Mouse (Mus musculus): ENCODE data around the gene Tmprss11d. TPM values are rescaled to one million over a fixed set of nuclear protein-coding genes. Genes with fewer than 3 reads are reported as not detected.
"Not testable (repeated sequence)": the region's sequence is repeated elsewhere in the genome, so short reads cannot be mapped to it uniquely, and the experiment has no call there.

Tmprss11d gene
- polyA plus RNA-seq, 1 experiment = not detected

GRCm38 (mm10) chr5:86407941-86408340, 34.7 kb upstream of the Tmprss11d start:
- no peak for TF ChIP-seq USF1 (IDR thresholded peaks at IDR 0.05; ENCODE audit: low read depth)
- TF ChIP-seq FOSL1 (IDR thresholded peaks at IDR 0.05; ENCODE audit: insufficient read depth, low read length, poor library complexity, severe bottlenecking) = no peak
- TF ChIP-seq MYOG (IDR thresholded peaks at IDR 0.05; ENCODE audit: control insufficient read depth, extremely low read depth, insufficient read length) = no peak
- no peak for TF ChIP-seq MYOD1 (IDR thresholded peaks at IDR 0.05; ENCODE audit: control insufficient read depth, insufficient read length, low read depth)
- TF ChIP-seq MAX (IDR thresholded peaks at IDR 0.05) = no peak
- TF ChIP-seq CEBPB (IDR thresholded peaks at IDR 0.05; ENCODE audit: low read depth) = no peak
- TF ChIP-seq CTCF (IDR thresholded peaks at IDR 0.05; ENCODE audit: control insufficient read depth, insufficient read depth, insufficient read length) = no peak
- no peaks in the 10 kb centered on the region for H3K36me3 ChIP-seq (ENCODE audit: control insufficient read depth, insufficient read depth)

GRCm38 (mm10) chr5:86407191-86407590, 34.0 kb upstream of the Tmprss11d start:
- Histone ChIP-seq H3K27me3 (ENCODE audit: control insufficient read depth, insufficient read depth, insufficient read length) (no peaks in the 10 kb centered on the region), H3K79me3 (ENCODE audit: low read depth) (no peaks in the 10 kb centered on the region), H3K4me3 (ENCODE audit: insufficient read depth, poor library complexity, severe bottlenecking) (no peak overlapping the region), H3K79me2 (ENCODE audit: control insufficient read depth, insufficient read depth) (no peaks in the 10 kb centered on the region), H3ac (ENCODE audit: control insufficient read depth, insufficient read length, low read depth) (no peak overlapping the region), H3K36me3 (ENCODE audit: control insufficient read depth, insufficient read depth) (no peaks in the 10 kb centered on the region)
- no peak for TF ChIP-seq MYOG (IDR thresholded peaks at IDR 0.05; ENCODE audit: control insufficient read depth, extremely low read depth, insufficient read length)
- no peak for TF ChIP-seq CEBPB (IDR thresholded peaks at IDR 0.05; ENCODE audit: low read depth)
- no peak for TF ChIP-seq USF1 (IDR thresholded peaks at IDR 0.05; ENCODE audit: low read depth)
- no peak for TF ChIP-seq MAX (IDR thresholded peaks at IDR 0.05)
- no peak for TF ChIP-seq CTCF (IDR thresholded peaks at IDR 0.05; ENCODE audit: control insufficient read depth, insufficient read depth, insufficient read length)
- TF ChIP-seq FOSL1 (IDR thresholded peaks at IDR 0.05; ENCODE audit: insufficient read depth, low read length, poor library complexity, severe bottlenecking) = no peak
- no peak for TF ChIP-seq MYOD1 (IDR thresholded peaks at IDR 0.05; ENCODE audit: control insufficient read depth, insufficient read length, low read depth)

More at GRCm38 (mm10) chr5:86407941-86408340, 34.7 kb upstream of the Tmprss11d start:
- Histone ChIP-seq H3K79me2 (ENCODE audit: control insufficient read depth, insufficient read depth) (no peaks in the 10 kb centered on the region), H3K4me3 (ENCODE audit: insufficient read depth, poor library complexity, severe bottlenecking) (no peak overlapping the region), H3K27me3 (ENCODE audit: control insufficient read depth, insufficient read depth, insufficient read length) (no peaks in the 10 kb centered on the region), H3ac (ENCODE audit: control insufficient read depth, insufficient read length, low read depth) (no peak overlapping the region), H3K79me3 (ENCODE audit: low read depth) (no peaks in the 10 kb centered on the region)

- no peak overlapping the region for H3K4me3 ChIP-seq (ENCODE audit: insufficient read depth, poor library complexity, severe bottlenecking)
- no peak for TF ChIP-seq MYOG (IDR thresholded peaks at IDR 0.05; ENCODE audit: control insufficient read depth, extremely low read depth, insufficient read length)
- TF ChIP-seq CEBPB (IDR thresholded peaks at IDR 0.05; ENCODE audit: low read depth) = no peak
- no peak for TF ChIP-seq FOSL1 (IDR thresholded peaks at IDR 0.05; ENCODE audit: insufficient read depth, low read length, poor library complexity, severe bottlenecking)
- TF ChIP-seq MYOD1 (IDR thresholded peaks at IDR 0.05; ENCODE audit: control insufficient read depth, insufficient read length, low read depth) = no peak
- no peak for TF ChIP-seq MAX (IDR thresholded peaks at IDR 0.05)
- no peak for TF ChIP-seq CTCF (IDR thresholded peaks at IDR 0.05; ENCODE audit: control insufficient read depth, insufficient read depth, insufficient read length)
- no peak for TF ChIP-seq USF1 (IDR thresholded peaks at IDR 0.05; ENCODE audit: low read depth)
- no peaks in the 10 kb centered on the region for H3K27me3 ChIP-seq (ENCODE audit: control insufficient read depth, insufficient read depth, insufficient read length)
- no peaks in the 10 kb centered on the region for H3K79me2 ChIP-seq (ENCODE audit: control insufficient read depth, insufficient read depth)
- H3K36me3 ChIP-seq (ENCODE audit: control insufficient read depth, insufficient read depth) = no peaks in the 10 kb centered on the region
- no peaks in the 10 kb centered on the region for H3K79me3 ChIP-seq (ENCODE audit: low read depth)
- no peak overlapping the region for H3ac ChIP-seq (ENCODE audit: control insufficient read depth, insufficient read length, low read depth)
Measured at GRCm38 (mm10) chr5:86359412-86359985, 13.7 kb downstream of the Tmprss11d start.

DNA sequence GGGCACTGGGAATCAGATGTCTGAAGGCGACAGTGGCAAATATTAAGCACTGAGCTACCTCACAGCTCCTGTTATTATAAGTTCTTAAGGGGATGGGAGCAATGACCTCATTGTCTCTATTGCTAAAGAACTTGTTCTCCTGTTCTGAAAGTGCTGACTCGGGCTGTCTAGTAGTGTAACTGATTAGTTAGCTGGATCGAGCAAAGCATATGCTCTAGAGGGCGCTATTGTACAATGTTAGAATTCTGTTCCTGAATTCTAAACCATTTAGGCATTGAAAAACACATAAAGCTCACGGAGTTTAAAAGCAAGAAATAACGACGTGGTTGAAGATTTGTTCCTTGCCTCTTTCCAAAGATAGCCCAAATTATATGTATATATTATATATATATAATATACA, 20.3 kb downstream of the Tmprss11d start:
- H3K27me3 ChIP-seq (ENCODE audit: control insufficient read depth, insufficient read depth, insufficient read length) = no peaks in the 10 kb centered on the region
- H3K79me3 ChIP-seq (ENCODE audit: low read depth) = no peaks in the 10 kb centered on the region
- TF ChIP-seq FOSL1 (IDR thresholded peaks at IDR 0.05; ENCODE audit: insufficient read depth, low read length, poor library complexity, severe bottlenecking) = no peak
- TF ChIP-seq CTCF (IDR thresholded peaks at IDR 0.05; ENCODE audit: control insufficient read depth, insufficient read depth, insufficient read length) = no peak
- no peaks in the 10 kb centered on the region for H3K36me3 ChIP-seq (ENCODE audit: control insufficient read depth, insufficient read depth)
- no peaks in the 10 kb centered on the region for H3K79me2 ChIP-seq (ENCODE audit: control insufficient read depth, insufficient read depth)
- H3K4me3 ChIP-seq (ENCODE audit: insufficient read depth, poor library complexity, severe bottlenecking) = no peak overlapping the region
- no peak overlapping the region for H3ac ChIP-seq (ENCODE audit: control insufficient read depth, insufficient read length, low read depth)

DNA sequence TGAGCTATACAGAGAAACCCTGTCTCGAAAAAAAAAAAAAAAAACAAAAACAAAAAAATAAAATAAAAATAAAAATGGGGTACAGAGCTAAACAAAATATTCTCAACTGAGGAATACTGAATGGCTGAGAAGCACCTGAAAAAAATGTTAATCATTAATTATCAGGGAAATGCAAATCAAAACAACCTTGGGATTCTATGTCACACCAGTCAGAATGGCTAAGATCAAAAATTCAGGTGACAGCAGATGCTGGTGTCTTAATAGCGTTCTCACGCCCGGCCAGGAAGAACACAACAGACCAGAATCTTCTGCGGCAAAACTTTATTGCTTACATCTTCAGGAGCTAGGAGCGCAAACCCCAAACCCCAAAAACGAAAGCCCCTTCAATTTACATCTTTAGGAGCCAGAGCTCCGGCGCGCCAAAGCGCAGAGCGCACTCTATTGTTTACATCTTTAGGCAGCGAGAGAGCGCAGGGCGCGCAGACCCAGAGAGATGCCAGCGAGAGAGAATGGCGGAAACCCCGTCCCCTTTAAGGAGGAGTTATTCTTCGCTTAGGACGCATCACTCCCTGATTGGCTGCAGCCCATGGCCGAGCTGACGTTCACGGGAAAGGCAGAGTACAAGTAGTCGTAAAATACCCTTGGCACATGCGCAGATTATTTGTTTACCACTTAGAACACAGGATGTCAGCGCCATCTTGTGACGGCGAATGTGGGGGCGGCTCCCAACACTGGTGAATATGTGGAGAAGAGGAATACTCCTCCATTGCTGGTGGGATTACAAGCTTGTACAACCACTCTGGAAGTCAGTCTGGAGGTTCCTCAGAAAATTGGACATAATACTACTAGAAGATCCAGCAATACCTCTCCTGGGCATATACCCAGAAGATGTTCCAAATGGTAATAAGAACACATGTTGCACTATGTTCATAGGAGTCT, 54.9 kb downstream of the Tmprss11d start:
- H3K4me3 ChIP-seq (ENCODE audit: insufficient read depth, poor library complexity, severe bottlenecking); H3K36me3 ChIP-seq (ENCODE audit: control insufficient read depth, insufficient read depth); H3ac ChIP-seq (ENCODE audit: control insufficient read depth, insufficient read length, low read depth); H3K79me2 ChIP-seq (ENCODE audit: control insufficient read depth, insufficient read depth); H3K79me3 ChIP-seq (ENCODE audit: low read depth); H3K27me3 ChIP-seq (ENCODE audit: control insufficient read depth, insufficient read depth, insufficient read length): not testable (repeated sequence)

- TF ChIP-seq CEBPB (IDR thresholded peaks at IDR 0.05; ENCODE audit: low read depth) = no peak
- no peak for TF ChIP-seq MYOD1 (IDR thresholded peaks at IDR 0.05; ENCODE audit: control insufficient read depth, insufficient read length, low read depth)
- no peak for TF ChIP-seq USF1 (IDR thresholded peaks at IDR 0.05; ENCODE audit: low read depth)
- TF ChIP-seq CTCF (IDR thresholded peaks at IDR 0.05; ENCODE audit: control insufficient read depth, insufficient read depth, insufficient read length) = no peak
- TF ChIP-seq MAX (IDR thresholded peaks at IDR 0.05) = no peak
- no peak for TF ChIP-seq FOSL1 (IDR thresholded peaks at IDR 0.05; ENCODE audit: insufficient read depth, low read length, poor library complexity, severe bottlenecking)
- no peak for TF ChIP-seq MYOG (IDR thresholded peaks at IDR 0.05; ENCODE audit: control insufficient read depth, extremely low read depth, insufficient read length)
- no peaks in the 10 kb centered on the region for H3K36me3 ChIP-seq (ENCODE audit: control insufficient read depth, insufficient read depth)
- no peaks in the 10 kb centered on the region for H3K27me3 ChIP-seq (ENCODE audit: control insufficient read depth, insufficient read depth, insufficient read length)
- no peaks in the 10 kb centered on the region for H3K79me3 ChIP-seq (ENCODE audit: low read depth)
- H3K4me3 ChIP-seq (ENCODE audit: insufficient read depth, poor library complexity, severe bottlenecking) = no peak overlapping the region
- H3K79me2 ChIP-seq (ENCODE audit: control insufficient read depth, insufficient read depth) = no peaks in the 10 kb centered on the region
- H3ac ChIP-seq (ENCODE audit: control insufficient read depth, insufficient read length, low read depth) = no peak overlapping the region
Measured at GRCm38 (mm10) chr5:86306116-86306515, 67.1 kb downstream of the Tmprss11d start.

Data from C2C12 (cell line).